Mouse (Mus musculus): ENCODE measurements at regions not wholly inside any gene's neighbourhood (a gene's known extent, or its start where the extent isn't known, plus 50 kb on each side); places are given as distances from the start of the nearest gene placed in this dataset.

DNA sequence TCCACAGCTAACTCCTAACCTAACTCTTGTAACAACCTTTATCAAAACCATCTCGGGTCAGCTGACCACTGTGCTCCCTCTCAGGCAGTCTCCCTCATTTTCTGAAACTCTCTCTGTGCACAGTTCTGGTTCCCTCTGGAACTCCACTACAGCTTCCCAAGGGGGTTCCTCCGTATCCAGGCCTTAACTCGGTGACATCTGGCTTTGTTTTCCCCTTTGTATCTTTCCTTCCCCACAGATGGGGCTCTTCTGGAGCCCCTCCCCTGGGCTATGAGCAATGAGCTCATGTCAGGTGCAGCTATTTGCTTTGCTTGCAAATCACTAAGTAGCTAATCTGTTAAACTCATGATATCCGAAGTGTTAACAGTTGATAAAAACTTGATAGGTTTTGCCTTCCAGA lies 535.6 kb downstream of the Slc4a3 start:
- Histone ChIP-seq H3K4me3 (replicated peaks; ENCODE audit: low read length) (no peak overlapping the region), H3K4me1 (replicated peaks; ENCODE audit: low read depth, low read length) (no peaks in the 10 kb centered on the region), H3K36me3 (ENCODE audit: insufficient read depth, low read length) (no peaks in the 10 kb centered on the region), H3K9me3 (ENCODE audit: low read length) (no peaks in the 10 kb centered on the region), H3K27me3 (ENCODE audit: insufficient read depth, low read length) (no peaks in the 10 kb centered on the region)
- no peak for TF ChIP-seq NANOG (IDR thresholded peaks at IDR 0.05; ENCODE audit: borderline replicate concordance, low read length)
- TF ChIP-seq CTCF (conservative IDR thresholded peaks at IDR 0.05; ENCODE audit: low read length), result no peak
- TF ChIP-seq POU5F1 (IDR thresholded peaks at IDR 0.05; ENCODE audit: borderline replicate concordance, low read length), result no peak

DNA sequence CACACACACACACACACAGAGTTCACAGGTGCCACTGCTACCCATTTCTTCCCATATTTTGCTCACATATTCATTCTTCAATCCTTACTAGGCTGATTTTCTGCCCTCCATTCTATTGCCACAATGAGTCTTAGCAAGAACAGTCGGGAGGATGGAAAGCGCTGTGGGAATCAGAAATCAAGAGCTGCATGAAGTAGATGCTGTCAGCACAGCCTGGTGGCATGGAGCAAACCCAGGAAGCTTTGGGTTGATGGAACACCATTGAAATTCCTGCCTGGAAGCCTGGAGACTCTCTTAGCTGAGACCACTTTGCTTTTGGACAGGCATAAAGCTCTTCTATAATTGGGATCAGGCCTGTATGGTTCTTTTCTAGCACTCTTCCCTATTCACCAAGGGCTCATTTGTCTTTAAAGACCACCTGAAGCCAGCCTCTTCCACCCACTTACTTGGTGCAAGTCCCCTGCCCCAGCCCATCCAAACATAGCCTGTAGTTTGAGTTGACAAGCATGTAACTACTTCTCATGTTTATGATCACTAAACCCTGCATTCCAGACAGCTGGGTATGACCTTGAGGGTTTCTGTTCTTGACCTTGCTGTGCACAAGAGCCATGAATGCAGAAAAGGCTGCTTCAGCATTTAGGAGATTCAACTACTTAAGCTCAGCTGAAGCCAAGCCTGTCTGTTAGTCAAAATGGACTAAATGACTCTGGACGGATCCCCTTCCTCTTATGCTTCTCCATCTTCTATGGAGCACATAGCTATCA lies 537.4 kb downstream of the Slc4a3 start:
- Histone ChIP-seq H3K27me3 (ENCODE audit: insufficient read depth, low read length) (no peaks in the 10 kb centered on the region), H3K4me1 (replicated peaks; ENCODE audit: low read depth, low read length) (no peaks in the 10 kb centered on the region), H3K9me3 (ENCODE audit: low read length) (no peaks in the 10 kb centered on the region), H3K36me3 (ENCODE audit: insufficient read depth, low read length) (no peaks in the 10 kb centered on the region), H3K4me3 (replicated peaks; ENCODE audit: low read length) (no peak overlapping the region)
- TF ChIP-seq POU5F1 (IDR thresholded peaks at IDR 0.05; ENCODE audit: borderline replicate concordance, low read length) (no peak), NANOG (IDR thresholded peaks at IDR 0.05; ENCODE audit: borderline replicate concordance, low read length) (no peak), CTCF (conservative IDR thresholded peaks at IDR 0.05; ENCODE audit: low read length) (no peak)

DNA sequence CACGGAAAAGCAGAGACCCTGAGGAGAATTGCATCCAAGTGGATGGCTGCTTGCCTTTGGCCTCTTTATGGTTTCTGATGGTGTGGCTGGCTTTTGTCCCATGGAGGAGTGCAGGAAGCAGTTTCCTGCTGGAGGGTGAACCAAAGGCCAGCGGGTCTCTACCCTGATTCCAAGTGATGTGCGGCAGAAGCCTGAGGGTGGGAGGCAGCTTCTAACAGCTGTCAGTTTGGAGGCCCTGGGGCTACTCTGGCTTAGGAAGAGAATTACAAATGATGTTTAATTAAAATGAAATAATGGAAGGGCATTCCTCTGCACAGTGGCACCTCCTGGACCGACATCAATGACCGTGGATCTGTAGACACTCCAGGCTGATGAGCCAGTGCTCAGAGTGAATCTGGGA lies 545.0 kb downstream of the Slc4a3 start:
- TF ChIP-seq POU5F1 (IDR thresholded peaks at IDR 0.05; ENCODE audit: borderline replicate concordance, low read length) (no peak), NANOG (IDR thresholded peaks at IDR 0.05; ENCODE audit: borderline replicate concordance, low read length) (no peak), CTCF (conservative IDR thresholded peaks at IDR 0.05; ENCODE audit: low read length) (no peak)
- Histone ChIP-seq H3K9me3 (ENCODE audit: low read length) (peaks cover 11% of the 10 kb centered on the region), H3K36me3 (ENCODE audit: insufficient read depth, low read length) (no peaks in the 10 kb centered on the region), H3K4me3 (replicated peaks; ENCODE audit: low read length) (no peak overlapping the region), H3K27me3 (ENCODE audit: insufficient read depth, low read length) (no peaks in the 10 kb centered on the region), H3K4me1 (replicated peaks; ENCODE audit: low read depth, low read length) (no peaks in the 10 kb centered on the region)

DNA sequence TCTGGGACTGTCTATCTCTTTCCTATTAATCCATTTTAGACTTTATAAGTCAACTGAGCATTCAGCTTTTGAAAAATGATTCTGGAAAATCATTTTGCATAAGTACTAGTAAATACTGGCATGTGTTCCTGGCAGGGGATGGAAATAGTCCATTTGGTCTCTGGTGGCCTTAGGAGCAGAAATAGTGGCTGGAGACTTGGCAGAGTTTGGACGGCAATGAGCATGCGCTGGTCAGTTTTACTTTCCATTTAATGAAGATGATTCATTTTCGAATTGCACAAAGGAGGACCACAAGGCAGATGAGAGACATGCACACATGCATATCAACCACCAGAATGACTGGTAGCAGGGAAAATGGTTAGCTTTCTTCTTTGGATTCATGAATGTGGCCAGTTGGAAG lies 567.2 kb downstream of the Slc4a3 start:
- TF ChIP-seq NANOG (IDR thresholded peaks at IDR 0.05; ENCODE audit: borderline replicate concordance, low read length) (no peak), POU5F1 (IDR thresholded peaks at IDR 0.05; ENCODE audit: borderline replicate concordance, low read length) (no peak), CTCF (conservative IDR thresholded peaks at IDR 0.05; ENCODE audit: low read length) (no peak)
- Histone ChIP-seq H3K4me1 (replicated peaks; ENCODE audit: low read depth, low read length) (no peaks in the 10 kb centered on the region), H3K36me3 (ENCODE audit: insufficient read depth, low read length) (no peaks in the 10 kb centered on the region), H3K9me3 (ENCODE audit: low read length) (no peaks in the 10 kb centered on the region), H3K27me3 (ENCODE audit: insufficient read depth, low read length) (no peaks in the 10 kb centered on the region; the same call in 1 of the 2 replicates), H3K4me3 (replicated peaks; ENCODE audit: low read length) (no peak overlapping the region)

DNA sequence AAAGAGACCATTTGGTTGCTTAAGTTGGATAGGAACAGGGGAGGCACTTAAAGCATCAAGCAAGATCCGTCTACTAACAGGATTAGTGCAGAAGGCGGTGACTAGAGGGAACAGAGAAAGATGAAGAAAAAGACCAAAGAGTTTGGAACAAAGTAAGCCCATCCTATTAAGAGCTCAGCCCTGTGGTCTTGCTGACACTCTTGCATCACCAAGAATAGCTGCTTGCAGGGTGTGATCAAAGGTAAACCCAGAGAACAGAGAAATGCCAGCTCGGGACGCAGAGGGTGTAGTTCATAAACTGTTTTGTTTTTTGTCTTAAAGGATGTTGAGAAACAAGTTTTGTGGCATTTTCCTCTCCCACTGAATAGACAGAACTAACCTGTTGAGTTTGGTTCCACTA lies 574.8 kb downstream of the Slc4a3 start:
- no peak for TF ChIP-seq POU5F1 (IDR thresholded peaks at IDR 0.05; ENCODE audit: borderline replicate concordance, low read length)
- no peak for TF ChIP-seq NANOG (IDR thresholded peaks at IDR 0.05; ENCODE audit: borderline replicate concordance, low read length)
- TF ChIP-seq CTCF (conservative IDR thresholded peaks at IDR 0.05; ENCODE audit: low read length), result no peak
- H3K4me1 ChIP-seq (replicated peaks; ENCODE audit: low read depth, low read length), result no peaks in the 10 kb centered on the region
- H3K27me3 ChIP-seq (ENCODE audit: insufficient read depth, low read length), result no peaks in the 10 kb centered on the region
- no peak overlapping the region for H3K4me3 ChIP-seq (replicated peaks; ENCODE audit: low read length)
- no peaks in the 10 kb centered on the region for H3K9me3 ChIP-seq (ENCODE audit: low read length)
- H3K36me3 ChIP-seq (ENCODE audit: insufficient read depth, low read length), result no peaks in the 10 kb centered on the region

DNA sequence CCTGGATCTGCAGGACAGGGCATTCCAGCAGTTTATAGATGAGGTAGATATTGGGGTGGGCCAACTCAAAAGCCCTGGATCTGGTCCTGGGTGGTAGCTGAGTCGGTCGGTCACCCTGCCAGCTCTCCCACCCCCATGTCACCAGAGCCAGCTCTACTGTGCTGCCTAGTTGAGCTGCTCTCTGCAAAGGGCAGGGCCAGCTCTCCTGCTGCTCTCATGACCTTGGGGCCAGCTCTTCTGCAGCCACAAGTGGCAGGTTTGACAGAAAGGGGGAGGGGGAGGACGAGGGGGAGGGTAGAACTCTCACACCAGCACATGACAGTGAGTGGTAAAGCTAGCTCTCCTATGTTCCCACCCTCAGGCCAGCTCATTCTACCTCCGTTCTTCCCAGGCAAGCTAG lies 584.3 kb downstream of the Slc4a3 start:
- TF ChIP-seq CTCF (conservative IDR thresholded peaks at IDR 0.05; ENCODE audit: low read length) (no peak), POU5F1 (IDR thresholded peaks at IDR 0.05; ENCODE audit: borderline replicate concordance, low read length) (no peak), NANOG (IDR thresholded peaks at IDR 0.05; ENCODE audit: borderline replicate concordance, low read length) (no peak)
- Histone ChIP-seq H3K4me3 (replicated peaks; ENCODE audit: low read length) (no peak overlapping the region), H3K36me3 (ENCODE audit: insufficient read depth, low read length) (no peaks in the 10 kb centered on the region), H3K27me3 (ENCODE audit: insufficient read depth, low read length) (no peaks in the 10 kb centered on the region), H3K4me1 (replicated peaks; ENCODE audit: low read depth, low read length) (no peaks in the 10 kb centered on the region), H3K9me3 (ENCODE audit: low read length) (peaks cover 4% of the 10 kb centered on the region; the same call in 1 of the 2 replicates)

DNA sequence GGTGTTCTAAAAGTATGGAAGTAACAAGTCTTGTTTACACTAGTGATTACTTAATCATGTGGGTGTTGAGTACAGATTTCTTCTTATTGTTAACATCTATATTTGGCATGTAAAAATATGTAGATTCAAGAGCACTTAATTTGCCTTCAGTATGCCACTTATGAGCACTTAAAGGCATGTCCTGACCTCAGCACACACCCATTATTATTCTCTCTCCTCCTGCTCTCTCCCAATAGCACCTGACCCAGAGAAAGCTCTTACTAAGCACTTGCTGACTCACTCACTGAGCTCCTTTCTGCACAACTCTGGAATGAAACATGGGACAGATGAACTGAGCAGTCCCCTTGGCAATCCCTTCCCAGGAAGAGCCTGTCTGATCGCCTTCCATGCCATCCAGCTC lies 590.7 kb downstream of the Slc4a3 start:
- H3K4me3 ChIP-seq (replicated peaks; ENCODE audit: low read length), result no peak overlapping the region
- TF ChIP-seq POU5F1 (IDR thresholded peaks at IDR 0.05; ENCODE audit: borderline replicate concordance, low read length), result no peak
- TF ChIP-seq NANOG (IDR thresholded peaks at IDR 0.05; ENCODE audit: borderline replicate concordance, low read length), result no peak
- TF ChIP-seq CTCF (conservative IDR thresholded peaks at IDR 0.05; ENCODE audit: low read length), result no peak
- no peaks in the 10 kb centered on the region for H3K27me3 ChIP-seq (ENCODE audit: insufficient read depth, low read length)
- no peaks in the 10 kb centered on the region for H3K4me1 ChIP-seq (replicated peaks; ENCODE audit: low read depth, low read length)
- H3K36me3 ChIP-seq (ENCODE audit: insufficient read depth, low read length), result no peaks in the 10 kb centered on the region
- H3K9me3 ChIP-seq (ENCODE audit: low read length), result peaks cover 1% of the 10 kb centered on the region; the same call in 1 of the 2 replicates

DNA sequence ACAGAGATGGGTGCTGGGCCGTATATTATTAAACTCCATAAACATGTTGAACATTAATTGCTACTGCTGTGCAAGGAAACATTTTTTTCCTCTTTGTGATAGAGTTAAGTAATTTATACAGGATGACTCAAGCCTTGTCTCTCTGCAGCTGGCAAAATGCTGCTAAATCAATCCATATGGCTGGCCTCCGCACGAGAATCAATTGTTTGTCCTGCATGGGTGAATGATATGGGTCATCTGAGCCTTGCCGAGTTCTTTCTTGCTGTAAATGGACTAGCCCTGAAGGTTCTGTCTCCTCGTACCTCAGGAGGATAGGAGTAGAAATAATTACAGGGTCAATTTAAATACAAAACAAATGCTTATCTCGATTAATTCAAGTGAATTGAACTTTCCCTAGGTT lies 591.6 kb downstream of the Slc4a3 start:
- Histone ChIP-seq H3K4me1 (replicated peaks; ENCODE audit: low read depth, low read length) (no peaks in the 10 kb centered on the region), H3K4me3 (replicated peaks; ENCODE audit: low read length) (no peak overlapping the region), H3K27me3 (ENCODE audit: insufficient read depth, low read length) (no peaks in the 10 kb centered on the region), H3K36me3 (ENCODE audit: insufficient read depth, low read length) (no peaks in the 10 kb centered on the region), H3K9me3 (ENCODE audit: low read length) (no peaks in the 10 kb centered on the region)
- TF ChIP-seq CTCF (conservative IDR thresholded peaks at IDR 0.05; ENCODE audit: low read length) (no peak), NANOG (IDR thresholded peaks at IDR 0.05; ENCODE audit: borderline replicate concordance, low read length) (no peak)

DNA sequence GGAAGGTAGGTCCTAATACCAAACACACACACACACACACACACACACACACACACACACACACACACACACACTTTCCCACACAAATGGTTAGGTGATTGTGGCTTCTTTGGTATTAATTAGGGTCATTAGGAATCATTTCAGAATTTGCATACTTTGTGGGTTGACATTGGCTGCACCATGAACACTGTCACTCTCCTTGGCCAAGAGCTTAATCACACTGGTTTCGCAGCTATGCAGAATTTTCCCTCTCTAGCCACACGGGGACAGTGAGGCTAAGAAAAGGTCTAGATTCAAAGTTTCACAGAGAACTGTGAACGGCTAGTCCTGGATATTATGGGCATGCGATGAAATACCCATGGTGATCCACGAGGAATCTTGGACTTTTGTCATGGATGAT lies 597.5 kb downstream of the Slc4a3 start:
- TF ChIP-seq CTCF (conservative IDR thresholded peaks at IDR 0.05; ENCODE audit: low read length), result no peak
- no peak for TF ChIP-seq NANOG (IDR thresholded peaks at IDR 0.05; ENCODE audit: borderline replicate concordance, low read length)
- no peak for TF ChIP-seq POU5F1 (IDR thresholded peaks at IDR 0.05; ENCODE audit: borderline replicate concordance, low read length)
- Histone ChIP-seq H3K4me1 (replicated peaks; ENCODE audit: low read depth, low read length) (no peaks in the 10 kb centered on the region), H3K9me3 (ENCODE audit: low read length) (no peaks in the 10 kb centered on the region), H3K4me3 (replicated peaks; ENCODE audit: low read length) (no peak overlapping the region), H3K27me3 (ENCODE audit: insufficient read depth, low read length) (no peaks in the 10 kb centered on the region), H3K36me3 (ENCODE audit: insufficient read depth, low read length) (no peaks in the 10 kb centered on the region)
